Mouse (Mus musculus) embryo, embryonic 11.5 days (tissue): ENCODE measurements around the gene Prnd.
A peak's percentile ranks its signal among the peaks of the same experiment; 100 is the strongest.

Experiments
- DNase-seq: peaks from one replicate; pipeline ENCODE4 v3.0.0-alpha.2; 2012; ENCODE audit warnings: low read depth, low spot score

Gene Prnd

DNA sequence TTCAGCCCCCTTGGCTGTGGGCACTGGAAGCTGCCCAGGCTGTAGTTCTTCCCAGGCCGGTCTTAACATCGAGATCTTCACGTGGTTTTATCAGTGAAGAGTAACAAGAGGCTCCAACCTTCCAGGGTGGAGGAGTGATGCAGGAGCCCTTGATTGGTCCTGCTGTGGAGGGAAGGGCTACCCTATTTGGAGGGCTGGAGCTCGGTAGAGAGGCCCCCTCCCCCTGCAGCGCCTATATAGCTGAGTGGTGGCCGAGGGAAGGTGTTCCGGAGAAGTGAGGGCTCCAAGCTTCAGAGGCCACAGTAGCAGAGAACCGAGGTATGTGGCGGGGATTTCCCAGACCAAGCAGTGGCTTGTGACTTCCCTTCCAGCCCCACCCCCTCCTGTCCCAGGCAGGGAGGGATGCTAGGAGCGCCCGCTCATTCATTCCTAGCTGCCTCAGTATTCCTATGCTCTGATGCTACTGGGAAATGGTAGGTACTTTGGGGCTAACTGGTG is at the start of gene Prnd:
Prnd (plus strand) TSS at position 264 of the 498 bp plus-strand sequence.
- DNase-seq, result no peak

DNA sequence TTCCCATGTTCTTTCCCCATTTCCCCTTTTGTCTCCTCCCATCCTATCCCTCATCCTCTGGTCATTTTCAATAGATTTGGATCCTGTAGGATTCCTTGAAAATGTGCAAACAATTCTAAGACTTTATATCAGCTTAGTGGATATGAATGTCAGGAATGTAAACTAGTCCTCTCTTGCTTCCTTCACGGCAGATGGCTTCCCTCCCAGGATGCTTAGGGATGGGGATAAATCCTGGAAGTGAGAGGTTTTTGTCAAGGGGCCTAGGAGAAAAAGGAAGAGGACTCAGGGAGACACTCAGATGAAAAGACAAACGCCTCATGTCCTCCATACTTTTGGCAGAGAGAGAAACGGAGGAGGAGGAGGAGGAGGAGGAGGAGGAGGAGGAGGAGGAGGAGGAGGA is 48.2 kb upstream of the Prnd start:
- no peak for DNase-seq

- DNase-seq, result no peak
These were observed 47.8 kb upstream of the Prnd start for GRCm38 (mm10) chr2:131902867-131903266.

DNA sequence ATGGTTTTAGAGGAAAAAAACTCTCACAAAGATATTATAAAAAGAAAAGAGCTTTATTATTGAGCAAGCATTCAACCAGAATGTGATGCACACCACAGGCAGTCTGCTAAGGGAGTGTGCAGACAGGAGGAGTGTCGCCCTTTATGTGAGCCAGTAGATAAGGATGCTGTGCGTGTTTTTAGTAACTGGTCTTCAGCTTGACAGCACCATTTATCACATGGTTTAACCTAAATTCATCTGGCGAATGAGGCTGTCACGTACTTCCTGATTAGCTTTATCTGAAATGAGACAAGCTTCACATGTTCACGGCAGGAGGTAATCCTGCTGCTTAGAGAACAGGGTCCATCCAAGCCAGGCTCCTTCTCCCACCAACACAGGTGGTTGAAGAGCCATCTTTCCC is 45.6 kb upstream of the Prnd start:
- DNase-seq, result no peak

GRCm38 (mm10) chr2:131905776-131906175 is 44.9 kb upstream of the Prnd start:
- DNase-seq, result no peak

DNA sequence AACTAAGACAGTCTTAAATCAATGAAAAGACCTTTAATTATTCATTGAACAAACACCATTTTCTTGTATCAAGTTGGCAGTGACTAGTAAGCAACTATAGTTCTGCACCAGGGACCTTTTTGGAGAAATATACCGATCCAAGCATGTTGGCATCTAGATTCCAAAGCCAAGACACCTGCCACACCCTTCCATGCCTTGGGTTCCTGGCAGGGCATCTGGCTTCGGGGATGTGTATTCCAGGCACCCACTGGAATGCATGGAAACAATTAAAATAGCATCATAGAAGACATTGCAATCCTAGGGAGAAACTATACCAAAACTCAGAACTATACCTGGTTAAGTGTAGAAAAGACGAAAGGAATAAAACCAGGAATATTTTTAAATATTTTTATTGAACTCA is 44.4 kb upstream of the Prnd start:
- no peak for DNase-seq

GRCm38 (mm10) chr2:131906846-131907245 is 43.8 kb upstream of the Prnd start:
- DNase-seq, result no peak

DNA sequence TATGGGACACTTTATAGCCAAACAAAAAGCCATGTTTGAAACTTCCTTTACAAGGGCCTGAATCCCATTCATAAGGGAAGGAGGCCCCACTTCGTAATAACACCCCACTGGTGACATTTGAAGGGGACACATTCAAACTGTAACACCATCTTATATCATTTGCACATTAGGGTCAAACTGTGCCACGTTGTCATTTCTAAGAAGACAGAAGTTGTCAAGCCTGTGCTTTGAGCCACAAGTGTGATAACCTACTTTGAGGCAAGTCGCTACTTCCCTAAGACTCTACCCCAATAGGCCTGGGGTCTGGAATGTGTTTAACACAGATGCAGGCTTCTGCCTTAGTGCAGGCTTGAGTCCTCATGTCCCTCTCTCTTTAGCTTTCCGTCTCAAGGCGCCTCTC is 43.4 kb upstream of the Prnd start:
- no peak for DNase-seq

DNA sequence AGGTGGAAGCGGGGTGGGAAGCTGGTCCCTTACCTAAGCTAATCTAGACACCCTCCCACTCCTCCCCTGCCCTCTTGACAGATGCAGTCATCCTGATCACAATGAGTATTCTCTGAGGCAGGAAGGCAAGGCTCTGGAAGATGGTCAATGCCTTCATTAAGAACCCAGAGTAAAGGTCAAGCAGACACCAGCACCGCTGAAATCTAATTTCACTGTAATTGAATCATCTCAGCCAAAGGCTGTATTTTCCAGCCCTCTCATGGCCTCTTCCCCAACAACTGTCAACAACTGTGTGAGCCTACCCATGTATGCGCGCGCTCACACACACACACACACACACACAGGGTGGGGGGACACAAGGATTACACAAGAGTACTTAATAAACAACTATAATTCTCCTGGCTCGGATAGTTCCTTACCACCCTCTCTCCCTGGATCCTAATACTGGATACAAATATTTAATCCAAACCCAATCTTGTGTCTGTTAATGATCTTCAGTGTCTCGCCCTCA is 42.3 kb upstream of the Prnd start:
- no peak for DNase-seq

- no peak for DNase-seq
These were observed 41.8 kb upstream of the Prnd start for GRCm38 (mm10) chr2:131908906-131909305.

GRCm38 (mm10) chr2:131909683-131910572 is 40.7 kb upstream of the Prnd start, which contains the start of the genes Prnp and Prn:
Gene Prnp, plus strand, starts transcription at chr2:131909928.
Gene Prn, plus strand, starts transcription at chr2:131909957.
- peak; percentile 87 for DNase-seq

- no peak for DNase-seq
These were observed 39.8 kb upstream of the Prnd start for GRCm38 (mm10) chr2:131910847-131911246.

DNA sequence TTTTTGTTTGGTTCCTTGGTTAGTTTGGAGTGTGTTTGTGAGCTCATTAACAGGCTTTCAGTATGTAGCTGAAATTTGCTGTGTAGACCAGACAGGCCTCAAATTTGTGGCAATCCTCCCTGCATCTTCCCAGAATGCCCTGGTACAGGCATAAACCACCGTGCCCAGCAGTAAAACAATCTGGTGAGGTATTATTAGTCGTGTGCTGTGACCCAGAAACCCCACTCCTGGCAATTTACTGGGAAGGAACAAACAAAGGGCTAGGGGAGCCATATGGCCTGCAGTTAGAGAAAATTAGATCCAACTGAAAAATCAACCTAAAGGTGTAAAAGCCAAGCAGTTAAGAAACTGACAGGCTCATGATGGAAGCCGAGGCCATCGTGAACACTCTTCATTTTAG is 39.3 kb upstream of the Prnd start:
- no peak for DNase-seq

DNA sequence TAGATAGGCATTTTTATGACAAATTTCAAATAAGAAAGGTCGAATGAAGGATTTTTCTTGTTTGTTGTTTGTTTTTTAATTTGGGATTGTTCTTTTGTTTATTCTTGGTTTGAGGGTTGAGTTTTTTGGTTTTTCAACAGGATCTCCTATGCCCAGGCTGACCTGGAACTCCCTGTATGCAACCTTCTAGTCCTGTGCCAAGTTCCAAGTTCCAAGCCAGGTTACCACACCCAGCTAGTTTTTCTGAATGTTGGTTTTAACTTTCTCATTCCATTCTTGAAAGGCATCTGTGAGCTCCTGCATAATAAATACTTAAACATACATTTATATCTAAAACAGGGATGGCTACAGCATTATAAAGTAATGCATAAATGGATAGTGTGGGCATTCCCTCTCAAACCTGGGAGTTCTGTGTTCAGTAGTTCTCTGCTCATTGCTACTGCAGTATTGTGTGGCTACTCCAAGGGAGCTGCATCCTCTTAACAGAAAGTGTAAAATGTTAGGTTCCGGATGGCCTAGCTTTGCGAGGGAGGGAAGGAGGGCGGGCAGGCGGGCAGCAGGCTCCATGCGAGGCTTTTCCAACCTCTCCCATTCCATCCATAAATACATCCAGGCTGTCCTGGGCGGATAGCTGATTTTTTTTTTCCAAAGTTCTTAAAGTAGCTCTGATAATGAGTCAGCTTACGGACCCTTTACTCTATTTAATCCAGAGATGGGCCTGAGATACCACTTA is 38.0 kb upstream of the Prnd start:
- DNase-seq, result no peak

DNA sequence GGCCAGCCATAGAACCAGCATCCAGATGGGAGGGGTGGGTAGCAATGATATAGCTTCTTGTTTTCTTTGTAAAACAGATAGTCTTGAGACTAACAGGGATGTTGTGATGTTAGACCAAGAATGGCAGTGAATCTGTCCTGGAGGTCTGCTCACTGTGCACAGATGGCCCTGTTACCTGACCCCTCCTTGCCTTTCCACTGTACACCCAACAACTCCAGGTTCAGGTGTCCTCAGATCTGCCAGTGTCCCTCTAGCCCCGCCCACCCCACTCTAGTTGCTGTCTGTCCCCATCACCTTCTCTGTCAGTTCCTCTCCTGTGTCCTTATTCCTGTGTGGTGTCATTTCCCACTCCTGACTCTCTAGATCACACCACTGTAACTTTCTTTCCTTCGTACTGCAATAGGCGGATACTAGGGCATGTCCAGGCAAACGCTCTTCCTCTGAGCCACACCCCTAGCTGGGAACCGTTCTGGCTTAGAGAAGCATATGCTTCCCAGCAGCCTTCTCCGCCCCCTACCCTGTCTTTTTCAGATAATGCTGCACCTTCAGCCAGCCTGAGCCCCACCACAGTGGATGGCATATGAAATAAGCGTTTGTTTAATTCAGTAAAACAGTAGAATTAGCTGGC is 18.3 kb upstream of the Prnd start:
- no peak for DNase-seq

GRCm38 (mm10) chr2:131933013-131933412 is 17.6 kb upstream of the Prnd start:
- DNase-seq, result no peak

DNA sequence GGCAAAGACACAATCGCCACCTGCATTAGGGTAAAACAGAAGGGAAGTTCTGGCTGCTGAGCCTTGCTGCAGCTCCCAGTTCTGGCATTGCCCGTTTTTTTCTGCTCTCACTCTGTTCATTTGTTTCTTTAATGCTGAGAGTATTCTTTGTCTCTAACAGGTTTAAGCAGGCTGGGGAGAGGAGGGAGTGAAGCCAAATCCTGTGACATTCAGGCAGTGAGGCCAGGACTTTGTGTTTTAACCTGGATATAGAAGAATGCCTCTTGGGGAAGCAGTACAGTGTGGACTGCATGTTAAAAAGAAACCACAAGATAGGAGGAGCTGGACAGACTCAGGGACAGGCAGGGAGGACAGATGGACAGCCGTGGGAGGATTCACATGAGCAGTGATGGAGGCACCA is 17.1 kb upstream of the Prnd start:
- no peak for DNase-seq

DNA sequence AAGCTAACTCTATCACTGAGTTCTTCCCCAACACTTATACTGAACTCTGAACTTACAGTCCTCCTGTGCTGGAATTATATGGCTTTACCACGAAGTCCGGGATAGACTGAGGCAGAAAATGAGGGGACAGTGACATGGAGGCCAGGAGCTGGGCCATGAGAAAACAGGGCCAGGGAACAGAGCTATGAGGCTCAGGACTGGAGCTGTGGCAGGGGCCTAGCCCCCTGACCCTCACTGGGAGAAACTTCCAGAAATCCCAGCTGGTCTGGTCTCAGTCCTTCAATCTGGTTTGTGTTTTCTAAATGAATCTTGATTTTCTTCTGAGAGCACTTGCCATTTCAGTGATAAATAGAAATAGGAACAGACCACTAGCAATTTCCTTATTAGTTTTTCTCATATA is 16.4 kb upstream of the Prnd start:
- no peak for DNase-seq

- DNase-seq, result no peak
These were observed 15.1 kb upstream of the Prnd start for GRCm38 (mm10) chr2:131935390-131936105.

DNA sequence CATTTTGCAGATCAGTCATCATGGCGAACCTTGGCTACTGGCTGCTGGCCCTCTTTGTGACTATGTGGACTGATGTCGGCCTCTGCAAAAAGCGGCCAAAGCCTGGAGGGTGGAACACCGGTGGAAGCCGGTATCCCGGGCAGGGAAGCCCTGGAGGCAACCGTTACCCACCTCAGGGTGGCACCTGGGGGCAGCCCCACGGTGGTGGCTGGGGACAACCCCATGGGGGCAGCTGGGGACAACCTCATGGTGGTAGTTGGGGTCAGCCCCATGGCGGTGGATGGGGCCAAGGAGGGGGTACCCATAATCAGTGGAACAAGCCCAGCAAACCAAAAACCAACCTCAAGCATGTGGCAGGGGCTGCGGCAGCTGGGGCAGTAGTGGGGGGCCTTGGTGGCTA is 14.3 kb upstream of the Prnd start:
- DNase-seq, result no peak

DNA sequence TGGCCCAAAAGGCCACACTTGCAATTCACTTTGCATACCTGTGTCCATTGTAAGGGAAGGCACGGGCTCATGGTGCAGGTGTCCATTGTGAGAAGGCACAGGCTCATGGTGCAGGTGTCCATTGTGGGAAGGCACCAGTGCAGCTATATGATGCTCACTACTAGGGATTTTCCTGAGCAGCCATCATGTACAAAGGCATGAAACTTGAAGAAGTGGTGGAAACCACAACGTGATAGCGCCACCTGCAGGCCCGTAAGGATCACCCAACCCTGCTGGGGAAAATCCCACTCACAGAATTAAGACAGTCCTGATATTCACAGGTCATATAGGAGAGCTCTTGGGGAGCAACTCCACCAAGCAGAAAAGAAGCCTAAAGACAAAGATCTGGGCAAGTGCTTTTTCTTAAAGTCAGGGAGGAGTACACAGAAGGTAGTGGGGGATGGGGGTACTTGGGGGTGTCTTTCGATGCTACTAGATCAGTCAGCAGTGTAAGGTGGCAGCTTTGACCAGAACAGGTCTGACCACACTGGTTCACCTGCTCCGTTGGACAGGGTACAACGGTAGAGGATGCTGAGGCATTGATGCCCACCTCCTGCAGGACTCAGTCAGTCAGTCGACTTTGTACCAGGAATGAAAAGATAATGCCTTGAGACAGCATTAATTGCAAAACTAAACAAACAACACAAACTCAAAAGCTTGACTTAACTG is 11.1 kb upstream of the Prnd start:
- peak; percentile 29 for DNase-seq
